Mouse (Mus musculus) lung, postnatal 0 days (tissue): ENCODE data around the gene 6030468B19Rik.

ENCODE experiments used
- CTCF ChIP-seq: IDR thresholded peaks from 2 replicates; pipeline ENCODE4 v1.5.1; 2016; ENCODE audit warnings: antibody characterized with exemption, mild to moderate bottlenecking
- EP300 ChIP-seq: IDR thresholded peaks from 2 replicates; pipeline ENCODE4 v1.6.1; 2016; ENCODE audit warnings: antibody characterized with exemption, mild to moderate bottlenecking, control low read depth

GRCm38 (mm10) chr11:117855975-117856374, 58.5 kb downstream of the 6030468B19Rik start:
- TF ChIP-seq CTCF (no peak), EP300 (no peak)
